14 mouse cellular contexts compared by ENCODE assay signal in genomic region chr11:96250901-96251300, GRCm38 (mm10). TPM values are rescaled to one million over a fixed set of nuclear protein-coding genes. Genes with fewer than 3 reads are reported as not detected.
DNase-seq lines count a peak whose midpoint lies in the region; ATAC-seq and TF ChIP-seq lines count a peak whose summit lies in the region.
"Had no signal": no experiment of that assay in that cellular context is flagged by ENCODE, and none has a peak within 500 bp of the region (broad histone marks: within the 10 kb centered on the region; RNA-seq: fewer than 3 reads in every experiment).

No protein-coding gene starts in this region.

- H3K27ac ChIP-seq in intestine, postnatal 0 days (ENCODE audit: low read depth, low read length): no peak overlapping the region
- H3K27ac ChIP-seq in limb, embryonic 12.5 days: no peak overlapping the region
- H3K27ac ChIP-seq: embryonic facial prominence, embryonic 13.5 days; hindbrain, embryonic 13.5 days had no signal

- H3K4me2 ChIP-seq in intestine, postnatal 0 days (replicated peaks; ENCODE audit: low read depth): peak overlapping the region; percentile 38
- peak overlapping the region; percentile 53 for H3K4me2 ChIP-seq in limb, embryonic 12.5 days
- H3K4me2 ChIP-seq: embryonic facial prominence, embryonic 13.5 days; hindbrain, embryonic 13.5 days had no signal

- 0 out of 2 replicates have a peak, but pooled peaks have one; percentile 8 for ATAC-seq in intestine, postnatal 0 days
- peak; percentile 59; the same call in 1 of the 2 replicates for ATAC-seq in limb, embryonic 12.5 days (ENCODE audit: insufficient number of reproducible peaks, insufficient read depth, low FRiP score, low TSS enrichment, low read depth)

- peak overlapping the region; percentile 78 for H3K4me3 ChIP-seq in E14TG2a.4 (replicated peaks; ENCODE audit: low read length)
- H3K4me3 ChIP-seq in intestine, postnatal 0 days (ENCODE audit: low read depth, low read length): peak overlapping the region; percentile 31
- peak overlapping the region; percentile 39 for H3K4me3 ChIP-seq in limb, embryonic 12.5 days (replicated peaks)
- H3K4me3 ChIP-seq: hindbrain, embryonic 13.5 days had no signal

- no peak for TF ChIP-seq CTCF in E14TG2a.4 (conservative IDR thresholded peaks at IDR 0.05; ENCODE audit: low read length)
- no peak for TF ChIP-seq CTCF in intestine, postnatal 0 days (IDR thresholded peaks at IDR 0.05; ENCODE audit: low read depth)

- 0% methylated on average over 14 of the region's 14 CpGs for WGBS in intestine, postnatal 0 days
- 1% methylated on average over 14 of the region's 14 CpGs for WGBS in limb, embryonic 12.5 days

- no peaks in the 10 kb centered on the region for H3K36me3 ChIP-seq in E14TG2a.4 (ENCODE audit: insufficient read depth, low read length)
- no peaks in the 10 kb centered on the region for H3K36me3 ChIP-seq in intestine, postnatal 0 days (ENCODE audit: control insufficient read depth, insufficient read depth)
- no peaks in the 10 kb centered on the region for H3K36me3 ChIP-seq in limb, embryonic 12.5 days
- H3K36me3 ChIP-seq: embryonic facial prominence, embryonic 13.5 days; hindbrain, embryonic 13.5 days had no signal

- H3K9me3 ChIP-seq in E14TG2a.4 (ENCODE audit: low read length): no peaks in the 10 kb centered on the region
- H3K9me3 ChIP-seq in intestine, postnatal 0 days (ENCODE audit: control insufficient read depth): no peaks in the 10 kb centered on the region
- no peaks in the 10 kb centered on the region for H3K9me3 ChIP-seq in limb, embryonic 12.5 days
- H3K9me3 ChIP-seq: embryonic facial prominence, embryonic 13.5 days; hindbrain, embryonic 13.5 days had no signal

- no peak overlapping the region for H3K9ac ChIP-seq in intestine, postnatal 0 days (ENCODE audit: low read depth, low read length)
- peak overlapping the region; percentile 18; the same call in 1 of the 2 replicates for H3K9ac ChIP-seq in limb, embryonic 12.5 days (replicated peaks)
- H3K9ac ChIP-seq: embryonic facial prominence, embryonic 13.5 days; hindbrain, embryonic 13.5 days had no signal

- H3K27me3 ChIP-seq in E14TG2a.4 (ENCODE audit: insufficient read depth, low read length): peaks cover 76% of the 10 kb centered on the region
- peaks cover 81% of the 10 kb centered on the region for H3K27me3 ChIP-seq in intestine, postnatal 0 days (replicated peaks; ENCODE audit: control insufficient read depth, insufficient read depth, low read length)
- peaks cover 76% of the 10 kb centered on the region for H3K27me3 ChIP-seq in limb, embryonic 12.5 days

- DNase-seq in adrenal gland, adult 18-20 months (ENCODE audit: low spot score in 2 of 2): peak; percentile 44 to 50
- DNase-seq in right cerebral cortex, adult 2 months (ENCODE audit: low spot score in 2 of 2): no peak
- DNase-seq in frontal cortex, adult 2 months (ENCODE audit: extremely low spot score in 1 of 2, low spot score in 1 of 2): no peak
- DNase-seq in lung, postnatal 25 days (ENCODE audit: low spot score): no peak
- no peak for DNase-seq in layer of hippocampus, postnatal 36 days

- H3K4me1 ChIP-seq in E14TG2a.4 (replicated peaks; ENCODE audit: low read depth, low read length): peaks cover 54% of the 10 kb centered on the region
- no peaks in the 10 kb centered on the region for H3K4me1 ChIP-seq in intestine, postnatal 0 days (replicated peaks; ENCODE audit: control insufficient read depth, insufficient read depth, low read length)
- H3K4me1 ChIP-seq in limb, embryonic 12.5 days (replicated peaks): peaks cover 26% of the 10 kb centered on the region
- H3K4me1 ChIP-seq: hindbrain, embryonic 13.5 days had no signal

RNA-seq across cellular contexts. Expression of gene Hoxb9, which starts 20.4 kb away (rescaled TPM):
- 100 to 1,000 TPM; 294 to 445 TPM for total RNA-seq in adrenal gland, adult 18-20 months (2021)
- polyA plus RNA-seq in intestine, postnatal 0 days (2015; fragmentation: Nextera tagmentation; extraction: Ambion mirVana): 0.37 and 1.5 TPM in 2 replicates
- polyA plus RNA-seq in limb, embryonic 12.5 days (2016; fragmentation: Nextera tagmentation; extraction: Ambion mirVana): 1.0 and 1.3 TPM in 2 replicates
- not detected in 2 replicates for polyA plus RNA-seq in frontal cortex, adult 2 months (2012; rRNA removed)
- total RNA-seq in layer of hippocampus, postnatal 36 days (2021): not detected
- total RNA-seq: left cerebral cortex, postnatal 25 days; megakaryocyte-erythroid progenitor cell, adult 5-6 weeks; MEL had no signal

RNA-seq across cellular contexts. Expression of gene Hoxb8, which starts 30.8 kb away (rescaled TPM):
- 100 to 1,000 TPM in 1 of 2 experiments, 10 to 100 TPM in 1; 54.8 to 119 TPM for total RNA-seq in adrenal gland, adult 18-20 months (2021)
- 1.0 and 1.1 TPM in 2 replicates for polyA plus RNA-seq in intestine, postnatal 0 days (2015; fragmentation: Nextera tagmentation; extraction: Ambion mirVana)
- polyA plus RNA-seq in limb, embryonic 12.5 days (2016; fragmentation: Nextera tagmentation; extraction: Ambion mirVana): 0.24 and 0.40 TPM in 2 replicates
- 0.06 TPM in 1 of 2 replicates, not detected in the other for polyA plus RNA-seq in frontal cortex, adult 2 months (2012; rRNA removed)
- total RNA-seq in layer of hippocampus, postnatal 36 days (2021): not detected
- total RNA-seq: left cerebral cortex, postnatal 25 days; megakaryocyte-erythroid progenitor cell, adult 5-6 weeks; MEL had no signal
- polyA plus RNA-seq: thymus, postnatal 0 days had no signal

RNA-seq across cellular contexts. Expression of gene Hoxb7, which starts 35.5 kb away (rescaled TPM):
- total RNA-seq in adrenal gland, adult 18-20 months (2021): 10 to 100 TPM; 33.5 to 59.0 TPM
- polyA plus RNA-seq in intestine, postnatal 0 days (2015; fragmentation: Nextera tagmentation; extraction: Ambion mirVana): 7.6 and 8.5 TPM in 2 replicates
- polyA plus RNA-seq in limb, embryonic 12.5 days (2016; fragmentation: Nextera tagmentation; extraction: Ambion mirVana): 1.8 and 2.1 TPM in 2 replicates
- not detected in 2 replicates for polyA plus RNA-seq in frontal cortex, adult 2 months (2012; rRNA removed)
- not detected for total RNA-seq in layer of hippocampus, postnatal 36 days (2021)
- total RNA-seq: left cerebral cortex, postnatal 25 days; megakaryocyte-erythroid progenitor cell, adult 5-6 weeks; MEL had no signal
- polyA plus RNA-seq: thymus, postnatal 0 days had no signal

RNA-seq across cellular contexts. Expression of gene Hoxb6, which starts 41.4 kb away (rescaled TPM):
- 10 to 100 TPM; 37.0 to 68.1 TPM for total RNA-seq in adrenal gland, adult 18-20 months (2021)
- 5.7 and 6.4 TPM in 2 replicates for polyA plus RNA-seq in intestine, postnatal 0 days (2015; fragmentation: Nextera tagmentation; extraction: Ambion mirVana)
- polyA plus RNA-seq in limb, embryonic 12.5 days (2016; fragmentation: Nextera tagmentation; extraction: Ambion mirVana): 1.0 and 1.1 TPM in 2 replicates
- polyA plus RNA-seq in frontal cortex, adult 2 months (2012; rRNA removed): not detected in 2 replicates
- total RNA-seq in layer of hippocampus, postnatal 36 days (2021): not detected
- total RNA-seq: left cerebral cortex, postnatal 25 days; megakaryocyte-erythroid progenitor cell, adult 5-6 weeks; MEL had no signal

RNA-seq across cellular contexts. Expression of gene Hoxb5, which starts 52.2 kb away (rescaled TPM):
- 10 to 100 TPM; 11.6 to 27.3 TPM for total RNA-seq in adrenal gland, adult 18-20 months (2021)
- 14.7 and 15.8 TPM in 2 replicates for polyA plus RNA-seq in intestine, postnatal 0 days (2015; fragmentation: Nextera tagmentation; extraction: Ambion mirVana)
- polyA plus RNA-seq in limb, embryonic 12.5 days (2016; fragmentation: Nextera tagmentation; extraction: Ambion mirVana): 0.83 and 2.1 TPM in 2 replicates
- polyA plus RNA-seq in frontal cortex, adult 2 months (2012; rRNA removed): 0.11 TPM in 1 of 2 replicates, not detected in the other
- total RNA-seq in layer of hippocampus, postnatal 36 days (2021): not detected
- total RNA-seq: left cerebral cortex, postnatal 25 days; megakaryocyte-erythroid progenitor cell, adult 5-6 weeks; MEL had no signal

Comparison
In these comparisons a context has a peak if more than half of its experiments do, and no peak if none do; other contexts are left out.
1. DNase-seq: peak in adrenal gland, adult 18-20 months (2 of 2); none in right cerebral cortex, adult 2 months (0 of 2), frontal cortex, adult 2 months (0 of 2), lung, postnatal 25 days (single experiment) and layer of hippocampus, postnatal 36 days (0 of 2).
2. Peak in every context shown above with its lines, with median percentiles within 50 percentile points of each other: H3K4me3 ChIP-seq.